Mouse (Mus musculus): ENCODE measurements around the gene P2ry6. TPM values are rescaled to one million over a fixed set of nuclear protein-coding genes. Genes with fewer than 3 reads are reported as not detected.

Gene P2ry6
- total and polyA plus RNA-seq, 2 experiments: 0.92 to 4.3 TPM

- H3K27me3 ChIP-seq (ENCODE audit: control insufficient read depth, insufficient read depth, low read length): no peaks in the 10 kb centered on the region
- DNase-seq (ENCODE audit: extremely low read depth, low read depth, low spot score): peak; percentile 69
- no peak overlapping the region for H3K4me3 ChIP-seq (ENCODE audit: insufficient read depth, low read depth, low read length)
- peaks cover 21% of the 10 kb centered on the region for H3K4me1 ChIP-seq (ENCODE audit: control insufficient read depth, insufficient read depth, low read length)
- H3K79me2 ChIP-seq (ENCODE audit: control insufficient read depth, insufficient read depth, low read length): no peaks in the 10 kb centered on the region; the same call in 1 of the 2 replicates
- 29% methylated on average over 6 of the region's 6 CpGs for WGBS
- no peak overlapping the region for H3K9ac ChIP-seq (ENCODE audit: low read depth, low read length)
- no peaks in the 10 kb centered on the region for H3K36me3 ChIP-seq (ENCODE audit: control insufficient read depth, insufficient read depth, low read length)
- no peak overlapping the region for H3K27ac ChIP-seq (replicated peaks; ENCODE audit: insufficient read depth, low read depth, low read length)
- no peak for TF ChIP-seq POLR2A (IDR thresholded peaks at IDR 0.05; ENCODE audit: extremely low read depth, insufficient read depth, low read length)
- TF ChIP-seq CTCF (IDR thresholded peaks at IDR 0.05; ENCODE audit: low read depth, low read length): no peak
Observed at GRCm38 (mm10) chr7:101002274-101002673, 27.8 kb upstream of the P2ry6 start.

DNA sequence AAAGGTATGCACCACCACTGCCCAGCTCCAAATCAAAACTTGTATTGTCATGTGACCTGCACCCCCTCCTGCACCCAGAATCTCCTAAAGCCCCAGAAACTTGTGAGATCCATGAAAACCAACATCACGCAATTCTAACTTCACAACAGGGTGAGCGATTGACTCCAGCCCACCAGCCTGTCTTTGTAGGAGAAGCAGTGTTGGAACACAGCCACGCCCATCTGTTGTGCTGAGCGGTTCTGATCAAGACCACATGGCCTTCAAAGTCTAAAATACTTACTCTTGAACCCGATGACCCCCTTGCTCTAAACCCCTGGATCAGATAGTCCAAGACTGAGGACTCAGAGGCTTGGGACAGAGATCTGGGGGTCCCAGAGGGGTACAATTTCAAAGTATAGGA lies 25.2 kb upstream of the P2ry6 start:
- Histone ChIP-seq H3K9ac (ENCODE audit: low read depth, low read length) (no peak overlapping the region), H3K27me3 (ENCODE audit: control insufficient read depth, insufficient read depth, low read length) (no peaks in the 10 kb centered on the region), H3K4me3 (ENCODE audit: insufficient read depth, low read depth, low read length) (no peak overlapping the region), H3K36me3 (ENCODE audit: control insufficient read depth, insufficient read depth, low read length) (no peaks in the 10 kb centered on the region), H3K4me1 (ENCODE audit: control insufficient read depth, insufficient read depth, low read length) (peaks cover 21% of the 10 kb centered on the region), H3K79me2 (ENCODE audit: control insufficient read depth, insufficient read depth, low read length) (no peaks in the 10 kb centered on the region; the same call in 1 of the 2 replicates), H3K27ac (replicated peaks; ENCODE audit: insufficient read depth, low read depth, low read length) (no peak overlapping the region)
- no peak for TF ChIP-seq CTCF (IDR thresholded peaks at IDR 0.05; ENCODE audit: low read depth, low read length)
- TF ChIP-seq POLR2A (IDR thresholded peaks at IDR 0.05; ENCODE audit: extremely low read depth, insufficient read depth, low read length): no peak
- 97% methylated on average over 5 of the region's 5 CpGs for WGBS
- DNase-seq (ENCODE audit: extremely low read depth, low read depth, low spot score): no peak

DNA sequence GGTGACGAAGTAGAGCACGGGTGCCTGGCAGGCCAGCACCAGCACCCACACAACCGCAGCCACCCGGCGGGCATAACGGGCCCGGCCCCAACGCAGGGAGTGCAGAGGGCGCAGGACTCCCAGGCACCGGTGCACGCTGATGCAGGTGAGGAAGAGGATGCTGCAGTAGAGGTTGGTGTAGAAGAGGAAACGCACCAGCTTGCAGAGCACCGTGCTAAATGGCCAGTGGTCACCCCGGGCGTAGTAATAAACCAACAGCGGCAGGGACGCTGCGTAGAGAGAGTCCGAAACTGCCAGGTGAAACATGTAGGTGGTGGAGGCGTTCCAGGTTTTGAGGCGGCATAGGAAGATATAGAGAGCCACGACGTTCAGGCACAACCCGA lies 24.1 kb upstream of the P2ry6 start:
- 92% methylated on average over 24 of the region's 24 CpGs for WGBS
- DNase-seq (ENCODE audit: extremely low read depth, low read depth, low spot score): no peak
- H3K79me2 ChIP-seq (ENCODE audit: control insufficient read depth, insufficient read depth, low read length): no peaks in the 10 kb centered on the region; the same call in 1 of the 2 replicates
- H3K4me3 ChIP-seq (ENCODE audit: insufficient read depth, low read depth, low read length): no peak overlapping the region
- H3K4me1 ChIP-seq (ENCODE audit: control insufficient read depth, insufficient read depth, low read length): peaks cover 22% of the 10 kb centered on the region
- H3K27ac ChIP-seq (replicated peaks; ENCODE audit: insufficient read depth, low read depth, low read length): no peak overlapping the region
- H3K9ac ChIP-seq (ENCODE audit: low read depth, low read length): no peak overlapping the region
- no peaks in the 10 kb centered on the region for H3K27me3 ChIP-seq (ENCODE audit: control insufficient read depth, insufficient read depth, low read length)
- TF ChIP-seq CTCF (IDR thresholded peaks at IDR 0.05; ENCODE audit: low read depth, low read length) (no peak), POLR2A (IDR thresholded peaks at IDR 0.05; ENCODE audit: extremely low read depth, insufficient read depth, low read length) (no peak)
- no peaks in the 10 kb centered on the region for H3K36me3 ChIP-seq (ENCODE audit: control insufficient read depth, insufficient read depth, low read length)

DNA sequence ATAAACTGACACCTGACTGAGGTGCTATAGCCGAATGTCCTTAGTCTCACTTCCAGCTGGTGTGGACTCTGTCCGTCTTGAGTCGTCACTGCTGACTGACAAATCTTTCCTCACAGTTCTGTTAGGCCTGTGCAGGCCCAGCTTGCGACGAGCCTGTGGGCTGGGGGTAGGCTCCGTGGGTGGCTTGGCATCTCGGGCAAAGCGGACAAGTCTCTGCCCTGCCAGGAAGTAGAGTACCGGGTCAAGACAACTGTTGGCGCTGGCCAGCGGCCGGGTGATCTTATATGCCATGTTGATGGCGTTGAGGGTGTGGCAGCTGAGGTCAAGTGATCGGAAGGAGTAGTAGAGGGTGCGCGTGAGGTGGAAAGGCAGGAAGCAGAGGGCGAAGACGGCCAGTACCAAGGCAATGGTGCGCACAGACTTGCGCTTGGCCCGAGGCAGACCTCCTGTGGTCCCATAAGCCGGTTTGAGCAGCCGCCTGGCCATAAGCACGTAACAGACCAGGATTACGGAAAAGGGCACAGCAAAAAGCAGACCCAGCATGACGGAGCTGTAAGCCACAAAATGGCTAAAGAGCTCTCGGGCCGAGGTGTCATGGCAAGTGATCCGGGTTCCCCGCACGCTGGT lies 23.6 kb upstream of the P2ry6 start:
- H3K9ac ChIP-seq (ENCODE audit: low read depth, low read length): no peak overlapping the region
- H3K27ac ChIP-seq (replicated peaks; ENCODE audit: insufficient read depth, low read depth, low read length): no peak overlapping the region
- H3K27me3 ChIP-seq (ENCODE audit: control insufficient read depth, insufficient read depth, low read length): no peaks in the 10 kb centered on the region
- H3K4me1 ChIP-seq (ENCODE audit: control insufficient read depth, insufficient read depth, low read length): peaks cover 24% of the 10 kb centered on the region
- no peak overlapping the region for H3K4me3 ChIP-seq (ENCODE audit: insufficient read depth, low read depth, low read length)
- 95% methylated on average over 31 of the region's 31 CpGs for WGBS
- H3K36me3 ChIP-seq (ENCODE audit: control insufficient read depth, insufficient read depth, low read length): no peaks in the 10 kb centered on the region
- DNase-seq (ENCODE audit: extremely low read depth, low read depth, low spot score): no peak
- no peaks in the 10 kb centered on the region for H3K79me2 ChIP-seq (ENCODE audit: control insufficient read depth, insufficient read depth, low read length)
- TF ChIP-seq POLR2A (IDR thresholded peaks at IDR 0.05; ENCODE audit: extremely low read depth, insufficient read depth, low read length): no peak
- TF ChIP-seq CTCF (IDR thresholded peaks at IDR 0.05; ENCODE audit: low read depth, low read length): no peak

DNA sequence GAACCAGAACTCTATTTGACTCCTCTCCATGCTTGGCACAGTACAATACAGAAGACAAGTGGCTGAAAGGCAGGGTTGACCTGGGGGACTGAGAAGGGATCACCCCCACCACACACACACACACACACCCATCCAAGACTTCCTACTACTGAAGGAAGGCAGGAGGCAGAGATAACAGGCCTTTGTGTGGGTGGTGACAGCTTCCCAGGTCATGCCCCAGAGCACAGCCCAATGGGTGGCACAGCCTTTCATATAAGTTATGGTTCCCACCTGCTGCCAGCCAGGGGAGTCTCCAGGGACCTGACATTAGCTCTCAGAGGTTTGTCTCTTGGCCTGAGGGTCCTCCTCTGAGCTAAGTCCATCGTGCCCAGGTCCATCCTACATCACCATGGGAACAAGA lies 22.8 kb upstream of the P2ry6 start:
- Histone ChIP-seq H3K79me2 (ENCODE audit: control insufficient read depth, insufficient read depth, low read length) (no peaks in the 10 kb centered on the region), H3K27ac (replicated peaks; ENCODE audit: insufficient read depth, low read depth, low read length) (no peak overlapping the region), H3K4me3 (ENCODE audit: insufficient read depth, low read depth, low read length) (no peak overlapping the region), H3K4me1 (ENCODE audit: control insufficient read depth, insufficient read depth, low read length) (peaks cover 16% of the 10 kb centered on the region), H3K36me3 (ENCODE audit: control insufficient read depth, insufficient read depth, low read length) (no peaks in the 10 kb centered on the region), H3K9ac (ENCODE audit: low read depth, low read length) (no peak overlapping the region), H3K27me3 (ENCODE audit: control insufficient read depth, insufficient read depth, low read length) (no peaks in the 10 kb centered on the region)
- WGBS: 94% methylated on average over 1 of the region's 1 CpGs
- DNase-seq (ENCODE audit: extremely low read depth, low read depth, low spot score): no peak
- TF ChIP-seq POLR2A (IDR thresholded peaks at IDR 0.05; ENCODE audit: extremely low read depth, insufficient read depth, low read length) (no peak), CTCF (IDR thresholded peaks at IDR 0.05; ENCODE audit: low read depth, low read length) (no peak)

GRCm38 (mm10) chr7:100995951-100996350 lies 21.5 kb upstream of the P2ry6 start:
- Histone ChIP-seq H3K4me1 (ENCODE audit: control insufficient read depth, insufficient read depth, low read length) (peaks cover 13% of the 10 kb centered on the region), H3K9ac (ENCODE audit: low read depth, low read length) (no peak overlapping the region), H3K27ac (replicated peaks; ENCODE audit: insufficient read depth, low read depth, low read length) (no peak overlapping the region), H3K36me3 (ENCODE audit: control insufficient read depth, insufficient read depth, low read length) (no peaks in the 10 kb centered on the region), H3K79me2 (ENCODE audit: control insufficient read depth, insufficient read depth, low read length) (no peaks in the 10 kb centered on the region), H3K4me3 (ENCODE audit: insufficient read depth, low read depth, low read length) (no peak overlapping the region), H3K27me3 (ENCODE audit: control insufficient read depth, insufficient read depth, low read length) (no peaks in the 10 kb centered on the region)
- DNase-seq (ENCODE audit: extremely low read depth, low read depth, low spot score): no peak
- 93% methylated on average over 3 of the region's 3 CpGs for WGBS
- TF ChIP-seq POLR2A (IDR thresholded peaks at IDR 0.05; ENCODE audit: extremely low read depth, insufficient read depth, low read length) (no peak), CTCF (IDR thresholded peaks at IDR 0.05; ENCODE audit: low read depth, low read length) (no peak)
